Mouse (Mus musculus) c-Kit-positive CD71-positive TER-119-positive erythroid progenitor cells, embryonic 14.5 days (primary cell): ENCODE data around the gene Glis3.

Experiments used
- DNase-seq: peaks from one replicate; pipeline ENCODE4 v3.0.0-alpha.2; 2013; ENCODE audit warnings: low spot score

Glis3 gene

GRCm38 (mm10) chr19:28382168-28382911, 297.5 kb downstream of the Glis3 start:
- DNase-seq = no peak

- DNase-seq = no peak
Observed at GRCm38 (mm10) chr19:28381441-28381840, 298.4 kb downstream of the Glis3 start.

- DNase-seq = no peak
Observed at GRCm38 (mm10) chr19:28380691-28381262, 299.1 kb downstream of the Glis3 start.

GRCm38 (mm10) chr19:28377788-28378295, 302.0 kb downstream of the Glis3 start:
- no peak for DNase-seq

- DNase-seq = no peak
Observed at GRCm38 (mm10) chr19:28376401-28376800, 303.5 kb downstream of the Glis3 start.

GRCm38 (mm10) chr19:28375746-28376145, 304.1 kb downstream of the Glis3 start:
- DNase-seq = no peak

- no peak for DNase-seq
Observed at GRCm38 (mm10) chr19:28374524-28374923, 305.4 kb downstream of the Glis3 start.

- DNase-seq = no peak
Observed at GRCm38 (mm10) chr19:28368215-28368614, 311.7 kb downstream of the Glis3 start.

- no peak for DNase-seq
Observed at GRCm38 (mm10) chr19:28367274-28367673, 312.6 kb downstream of the Glis3 start.

- DNase-seq = no peak
Observed at GRCm38 (mm10) chr19:28366766-28367165, 313.1 kb downstream of the Glis3 start.

- DNase-seq = peak; percentile 18
Observed at GRCm38 (mm10) chr19:28365897-28366296, 314.0 kb downstream of the Glis3 start.

- DNase-seq = no peak
Observed at GRCm38 (mm10) chr19:28360884-28361283, 319.0 kb downstream of the Glis3 start.

GRCm38 (mm10) chr19:28357595-28357994, 322.3 kb downstream of the Glis3 start:
- DNase-seq = no peak

- no peak for DNase-seq
Observed at GRCm38 (mm10) chr19:28351068-28352066, 328.5 kb downstream of the Glis3 start.

GRCm38 (mm10) chr19:28347080-28347825, 332.6 kb downstream of the Glis3 start:
- DNase-seq = no peak

GRCm38 (mm10) chr19:28343640-28344039, 336.2 kb downstream of the Glis3 start:
- no peak for DNase-seq

- DNase-seq = no peak
Observed at GRCm38 (mm10) chr19:28337574-28337973, 342.3 kb downstream of the Glis3 start.

- DNase-seq = no peak
Observed at GRCm38 (mm10) chr19:28336651-28337510, 343.0 kb downstream of the Glis3 start.

GRCm38 (mm10) chr19:28335890-28336289, 344.0 kb downstream of the Glis3 start:
- DNase-seq = no peak

GRCm38 (mm10) chr19:28333007-28333766, 346.7 kb downstream of the Glis3 start:
- no peak for DNase-seq
